Mouse (Mus musculus) MEL (cell line): ENCODE data around the gene 1190005I06Rik. TPM values are rescaled to one million over a fixed set of nuclear protein-coding genes. Genes with fewer than 3 reads are reported as not detected.
"Not testable (repeated sequence)": the region's sequence is repeated elsewhere in the genome, so short reads cannot be mapped to it uniquely, and the experiment has no call there.

ENCODE experiments used
- DNase-seq: peaks from one replicate; pipeline ENCODE4 v3.0.0; 2011; ENCODE audit warnings: low read depth, low spot score
- H3K27ac ChIP-seq: 2 replicates; pipeline ENCODE4 v1.5.1; 2012; ENCODE audit warnings: low read depth, mild to moderate bottlenecking, control low read depth, low read length, moderate library complexity; ENCODE audit not compliant: control insufficient read depth
- H3K27me3 ChIP-seq, 2 experiments: fragments of 150-350 bp in 1 of 2; sonication (generic) in 1 of 2; 2 replicates each; pipeline ENCODE4 v1.6.1; 2012; ENCODE audit warnings: low read length in 2 of 2, mild to moderate bottlenecking in 2 of 2, improper control_type of control experiment in 1 of 2, moderate library complexity in 1 of 2; ENCODE audit not compliant: insufficient read depth in 2 of 2, control insufficient read depth in 1 of 2
- H3K36me3 ChIP-seq, 2 experiments: 2 replicates each; pipeline ENCODE4 v1.6.1; 2012 to 2014; ENCODE audit warnings: low read length in 2 of 2, improper control_type of control experiment in 1 of 2, inconsistent platforms in 1 of 2, mild to moderate bottlenecking in 1 of 2; ENCODE audit not compliant: insufficient read depth in 2 of 2, control insufficient read depth in 1 of 2
- H3K4me1 ChIP-seq, 2 experiments: fragments of 150-350 bp in 1 of 2; sonication (generic) in 1 of 2; 2 replicates each; pipeline ENCODE4 v1.6.1; 2012; ENCODE audit warnings: low read length in 2 of 2, improper control_type of control experiment in 1 of 2, mild to moderate bottlenecking in 1 of 2; ENCODE audit not compliant: insufficient read depth in 2 of 2, control insufficient read depth in 1 of 2
- H3K4me3 ChIP-seq, 2 experiments: fragments of 150-350 bp in 1 of 2; sonication (generic) in 1 of 2; 2 replicates each; pipeline ENCODE4 v1.5.1; 2012; ENCODE audit warnings: low read depth in 2 of 2, low read length in 2 of 2, mild to moderate bottlenecking in 2 of 2, moderate library complexity in 2 of 2, control low read depth in 1 of 2, improper control_type of control experiment in 1 of 2; ENCODE audit not compliant: control insufficient read depth in 1 of 2, insufficient read depth in 1 of 2
- H3K79me2 ChIP-seq: 2 replicates; pipeline ENCODE4 v1.6.1; 2012; ENCODE audit warnings: mild to moderate bottlenecking, low read length, moderate library complexity; ENCODE audit not compliant: control insufficient read depth, poor library complexity, insufficient read depth
- H3K9ac ChIP-seq: 2 replicates; pipeline ENCODE4 v1.6.1; 2012; ENCODE audit warnings: low read depth, mild to moderate bottlenecking, control low read depth, low read length, moderate library complexity; ENCODE audit not compliant: control insufficient read depth, poor library complexity, severe bottlenecking
- H3K9me3 ChIP-seq: fragments of 150-350 bp; sonication (generic); replicated peaks from 2 replicates; pipeline ENCODE4 v1.6.1; 2012; ENCODE audit warnings: mild to moderate bottlenecking, low read length, improper control_type of control experiment, moderate library complexity; ENCODE audit not compliant: insufficient read depth
- BHLHE40 ChIP-seq: IDR thresholded peaks from 2 replicates; pipeline ENCODE4 v1.6.1; 2012; ENCODE audit warnings: low read depth, mild to moderate bottlenecking, inconsistent platforms, low read length, improper control_type of control experiment, borderline replicate concordance
- CHD2 ChIP-seq: IDR thresholded peaks from 2 replicates; pipeline ENCODE4 v1.6.1; 2011; ENCODE audit warnings: low read length, improper control_type of control experiment
- CTCF ChIP-seq, 3 experiments: IDR thresholded peaks in 2 of 3; conservative IDR thresholded peaks in 1 of 3; 2 replicates each; pipeline ENCODE4 v1.5.1; 2011 to 2012; ENCODE audit warnings: low read length in 3 of 3, low read depth in 2 of 3, mild to moderate bottlenecking in 2 of 3, improper control_type of control experiment in 1 of 3, inconsistent platforms in 1 of 3, mixed read lengths in 1 of 3, moderate library complexity in 1 of 3; ENCODE audit not compliant: control insufficient read depth in 1 of 3, insufficient read depth in 1 of 3, poor library complexity in 1 of 3, severe bottlenecking in 1 of 3
- E2F4 ChIP-seq: IDR thresholded peaks from 2 replicates; pipeline ENCODE4 v1.6.1; 2011; ENCODE audit warnings: low read depth, low read length, improper control_type of control experiment, borderline replicate concordance
- ELF1 ChIP-seq: IDR thresholded peaks from 2 replicates; pipeline ENCODE4 v1.6.1; 2014; ENCODE audit warnings: low read depth, mild to moderate bottlenecking, inconsistent platforms, low read length, improper control_type of control experiment, moderate library complexity
- EP300 ChIP-seq, 2 experiments: IDR thresholded peaks; 2 replicates each; pipeline ENCODE4 v1.6.1; 2011; ENCODE audit warnings: improper control_type of control experiment in 2 of 2, low read length in 2 of 2, low read depth in 1 of 2, mild to moderate bottlenecking in 1 of 2
- ETS1 ChIP-seq: IDR thresholded peaks from 2 replicates; pipeline ENCODE4 v1.6.1; 2012; ENCODE audit warnings: low read depth, mild to moderate bottlenecking, inconsistent platforms, low read length, improper control_type of control experiment, moderate library complexity
- GABPA ChIP-seq: IDR thresholded peaks from 2 replicates; pipeline ENCODE4 v1.6.1; 2012; ENCODE audit warnings: low read depth, mild to moderate bottlenecking, inconsistent platforms, low read length, improper control_type of control experiment, moderate library complexity
- GATA1 ChIP-seq: IDR thresholded peaks from 2 replicates; pipeline ENCODE4 v1.6.1; 2011; ENCODE audit warnings: low read depth, low read length, improper control_type of control experiment
- HCFC1 ChIP-seq: IDR thresholded peaks from 2 replicates; pipeline ENCODE4 v1.6.1; 2012; ENCODE audit warnings: low read depth, mild to moderate bottlenecking, inconsistent platforms, low read length, improper control_type of control experiment, moderate library complexity
- JUND ChIP-seq: IDR thresholded peaks from 2 replicates; pipeline ENCODE4 v1.6.1; 2011; ENCODE audit warnings: low read depth, mild to moderate bottlenecking, improper control_type of control experiment, low read length
- KAT2A ChIP-seq: conservative IDR thresholded peaks from 2 replicates; pipeline ENCODE4 v1.6.1; 2012; ENCODE audit warnings: low read depth, low read length, improper control_type of control experiment, inconsistent platforms
- MAFK ChIP-seq: IDR thresholded peaks from 2 replicates; pipeline ENCODE4 v1.6.1; 2011; ENCODE audit warnings: low read depth, mild to moderate bottlenecking, low read length, improper control_type of control experiment, borderline replicate concordance
- MAX ChIP-seq: IDR thresholded peaks from 2 replicates; pipeline ENCODE4 v1.6.1; 2011; ENCODE audit warnings: low read length, improper control_type of control experiment
- MAZ ChIP-seq: IDR thresholded peaks from 2 replicates; pipeline ENCODE4 v1.6.1; 2012; ENCODE audit warnings: low read depth, mild to moderate bottlenecking, inconsistent platforms, low read length, improper control_type of control experiment
- MEF2A ChIP-seq: IDR thresholded peaks from 2 replicates; pipeline ENCODE4 v1.6.1; 2014; ENCODE audit warnings: low read depth, mild to moderate bottlenecking, inconsistent platforms, low read length, improper control_type of control experiment; ENCODE audit not compliant: poor library complexity, insufficient replicate concordance, severe bottlenecking; ENCODE audit errors: extremely low read depth
- MXI1 ChIP-seq: IDR thresholded peaks from 2 replicates; pipeline ENCODE4 v1.6.1; 2011; ENCODE audit warnings: mild to moderate bottlenecking, low read depth, low read length, improper control_type of control experiment
- MYB ChIP-seq: IDR thresholded peaks from 2 replicates; pipeline ENCODE4 v1.6.1; 2011; ENCODE audit warnings: mild to moderate bottlenecking, low read depth, low read length, improper control_type of control experiment
- NRF1 ChIP-seq: IDR thresholded peaks from 2 replicates; pipeline ENCODE4 v1.6.1; 2014; ENCODE audit warnings: low read depth, mild to moderate bottlenecking, inconsistent platforms, low read length, improper control_type of control experiment, moderate library complexity; ENCODE audit not compliant: poor library complexity, insufficient read depth, severe bottlenecking
- POLR2A ChIP-seq, 2 experiments: IDR thresholded peaks; 2 replicates each; pipeline ENCODE4 v1.6.1; 2011 to 2012; ENCODE audit warnings: low read length in 2 of 2, mild to moderate bottlenecking in 2 of 2, control low read depth in 1 of 2, improper control_type of control experiment in 1 of 2, low read depth in 1 of 2, moderate library complexity in 1 of 2; ENCODE audit not compliant: control insufficient read depth in 1 of 2, insufficient read depth in 1 of 2, poor library complexity in 1 of 2
- POLR2AphosphoS5 ChIP-seq: IDR thresholded peaks from 2 replicates; pipeline ENCODE4 v1.6.1; 2012; ENCODE audit warnings: low read depth, borderline replicate concordance, mild to moderate bottlenecking, inconsistent platforms, low read length, moderate library complexity, mixed read lengths
- RAD21 ChIP-seq: IDR thresholded peaks from 2 replicates; pipeline ENCODE4 v1.6.1; 2011; ENCODE audit warnings: mild to moderate bottlenecking, low read depth, low read length, improper control_type of control experiment
- RCOR1 ChIP-seq: IDR thresholded peaks from 2 replicates; pipeline ENCODE4 v1.6.1; 2012; ENCODE audit warnings: low read depth, mild to moderate bottlenecking, inconsistent platforms, low read length, improper control_type of control experiment
- SIN3A ChIP-seq: IDR thresholded peaks from 2 replicates; pipeline ENCODE4 v1.6.1; 2012; ENCODE audit warnings: low read length, improper control_type of control experiment, inconsistent platforms
- SMC3 ChIP-seq: IDR thresholded peaks from 2 replicates; pipeline ENCODE4 v1.6.1; 2011; ENCODE audit warnings: low read depth, low read length, improper control_type of control experiment
- TAL1 ChIP-seq: IDR thresholded peaks from 2 replicates; pipeline ENCODE4 v1.6.1; 2012; ENCODE audit warnings: mild to moderate bottlenecking, inconsistent platforms, low read length, moderate library complexity, mixed read lengths
- USF1 ChIP-seq: IDR thresholded peaks from 2 replicates; pipeline ENCODE4 v1.6.1; 2014; ENCODE audit warnings: low read depth, mild to moderate bottlenecking, inconsistent platforms, low read length, improper control_type of control experiment, moderate library complexity
- USF2 ChIP-seq, 2 experiments: IDR thresholded peaks; 2 replicates each; pipeline ENCODE4 v1.6.1; 2011 to 2012; ENCODE audit warnings: improper control_type of control experiment in 2 of 2, low read length in 2 of 2, borderline replicate concordance in 1 of 2, inconsistent platforms in 1 of 2, low read depth in 1 of 2, mild to moderate bottlenecking in 1 of 2; ENCODE audit not compliant: insufficient read depth in 1 of 2
- ZC3H11A ChIP-seq: IDR thresholded peaks from 2 replicates; pipeline ENCODE4 v1.6.1; 2012; ENCODE audit warnings: low read depth, mild to moderate bottlenecking, inconsistent platforms, low read length, improper control_type of control experiment
- ZMIZ1 ChIP-seq: IDR thresholded peaks from 2 replicates; pipeline ENCODE4 v1.6.1; 2012; ENCODE audit warnings: low read depth, mild to moderate bottlenecking, inconsistent platforms, low read length, improper control_type of control experiment, moderate library complexity
- polyA plus RNA-seq, 2 experiments: library from polyadenylated mRNA; stranded (reverse) in 1 of 2; unstranded in 1 of 2; fragments of >175 nt in 1 of 2; fragments of >200 nt in 1 of 2; gene quantifications; 2 replicates each; pipeline versions ENCODE4 v1.2.1 to v1.2.4; 2012; ENCODE audit warnings: low replicate concordance in 2 of 2, low read depth in 1 of 2; ENCODE audit not compliant: insufficient read length in 2 of 2, insufficient read depth in 1 of 2, missing spikeins in 1 of 2
- total RNA-seq: library from RNA; depleted of rRNA; stranded (reverse); fragments of 300-350 nt; gene quantifications from 2 replicates; pipeline ENCODE4 v1.2.3, GENCODE M21; 2012

1190005I06Rik gene
- total and polyA plus RNA-seq, 3 experiments: 2.1 to 2.3 TPM; not detected in 1

GRCm38 (mm10) chr8:120680405-120680804, 33.0 kb upstream of the 1190005I06Rik start:
- TF ChIP-seq SMC3: peak; percentile 50
- TF ChIP-seq CTCF (IDR thresholded peaks at IDR 0.05 in 2 of 3, conservative IDR thresholded peaks at IDR 0.05 in 1 of 3; ENCODE audit: control insufficient read depth in 1 of 3, insufficient read depth in 1 of 3, low read depth in 2 of 3, low read length in 3 of 3, poor library complexity in 1 of 3, severe bottlenecking in 1 of 3): peak; percentile 30 to 73 (median 51)
- TF ChIP-seq RAD21: peak; percentile 49
- not testable (repeated sequence) for H3K9ac ChIP-seq, H3K9me3 ChIP-seq, H3K4me3 ChIP-seq, H3K27ac ChIP-seq, H3K4me1 ChIP-seq, H3K27me3 ChIP-seq, H3K36me3 ChIP-seq, H3K79me2 ChIP-seq
- DNase-seq: peak; percentile 32

- Histone ChIP-seq H3K4me1 (peaks cover 0 to 9% of the 10 kb centered on the region in 2 experiments; a peak in 2 of 4 replicates), H3K79me2 (no peaks in the 10 kb centered on the region), H3K9me3 (no peaks in the 10 kb centered on the region), H3K9ac (no peak overlapping the region), H3K27me3 (no peaks in the 10 kb centered on the region), H3K36me3 (peaks cover 0 to 5% of the 10 kb centered on the region in 2 experiments; a peak in 2 of 4 replicates), H3K27ac (no peak overlapping the region), H3K4me3 (no peak overlapping the region; a peak in 1 of 4 replicates)
- peak; percentile 76 for DNase-seq
- TF ChIP-seq USF2 (IDR thresholded peaks at IDR 0.05; ENCODE audit: borderline replicate concordance in 1 of 2, insufficient read depth in 1 of 2, low read depth in 1 of 2, low read length in 2 of 2): no peak
- no peak for TF ChIP-seq POLR2A (IDR thresholded peaks at IDR 0.05; ENCODE audit: control insufficient read depth in 1 of 2, insufficient read depth in 1 of 2, low read depth in 1 of 2, low read length in 2 of 2, poor library complexity in 1 of 2)
- peak; percentile 80 for TF ChIP-seq GATA1
- TF ChIP-seq E2F4: no peak
- TF ChIP-seq ZC3H11A: no peak
- TF ChIP-seq MXI1: no peak
- TF ChIP-seq SIN3A: peak; percentile 52; the same call in 1 of the 2 replicates
- no peak for TF ChIP-seq MAFK
- peak in 1 of 2 experiments; percentile 24; a peak in 1 of 4 replicates for TF ChIP-seq EP300 (IDR thresholded peaks at IDR 0.05; ENCODE audit: low read depth in 1 of 2, low read length in 2 of 2)
- no peak for TF ChIP-seq RCOR1
- no peak for TF ChIP-seq CHD2
- TF ChIP-seq KAT2A: no peak
- TF ChIP-seq ETS1: no peak
- TF ChIP-seq JUND: no peak
- TF ChIP-seq NRF1: no peak
- no peak for TF ChIP-seq USF1
- TF ChIP-seq GABPA: no peak
- TF ChIP-seq POLR2AphosphoS5: no peak
- no peak for TF ChIP-seq MYB
- TF ChIP-seq TAL1: 0 out of 2 replicates have a peak, but pooled peaks have one; percentile 13
- TF ChIP-seq ELF1: no peak
- TF ChIP-seq MEF2A: no peak
- TF ChIP-seq BHLHE40: no peak
- peak; percentile 92 for TF ChIP-seq MAX
- 0 out of 2 replicates have a peak, but pooled peaks have one; percentile 30 for TF ChIP-seq HCFC1
- no peak for TF ChIP-seq RAD21
- TF ChIP-seq ZMIZ1: no peak
- TF ChIP-seq MAZ: peak; percentile 41; the same call in 1 of the 2 replicates
These were observed 32.4 kb upstream of the 1190005I06Rik start for GRCm38 (mm10) chr8:120679629-120680387.
